Mouse (Mus musculus) forebrain, embryonic 12.5 days (tissue): ENCODE measurements around the gene Hnf1a. TPM values are rescaled to one million over a fixed set of nuclear protein-coding genes. Genes with fewer than 3 reads are reported as not detected.
"Not testable (repeated sequence)": the region's sequence is repeated elsewhere in the genome, so short reads cannot be mapped to it uniquely, and the experiment has no call there.

Source experiments
- ATAC-seq: fragments of 200-750 bp; cut with Nextera tagmentation; 2 replicates; pipeline ENCODE4 v1.8.0; 2017; ENCODE audit warnings: moderate TSS enrichment; ENCODE audit not compliant: low FRiP score
- H3K27ac ChIP-seq: fragments of 300-500 bp; sonication (generic); 2 replicates; pipeline ENCODE4 v1.5.1; 2016; ENCODE audit warnings: mild to moderate bottlenecking
- H3K27me3 ChIP-seq: fragments of 300-500 bp; sonication (generic); 2 replicates; pipeline ENCODE4 v1.6.1; 2016; ENCODE audit warnings: mild to moderate bottlenecking
- H3K36me3 ChIP-seq: fragments of 300-500 bp; sonication (generic); replicated peaks from 2 replicates; pipeline ENCODE4 v1.6.1; 2016; ENCODE audit warnings: mild to moderate bottlenecking
- H3K4me1 ChIP-seq: fragments of 300-500 bp; sonication (generic); 2 replicates; pipeline ENCODE4 v1.6.1; 2016
- H3K4me2 ChIP-seq: fragments of 300-500 bp; sonication (generic); 2 replicates; pipeline ENCODE4 v1.6.1; 2016; ENCODE audit warnings: mild to moderate bottlenecking, moderate library complexity
- H3K4me3 ChIP-seq: fragments of 300-500 bp; sonication (generic); replicated peaks from 2 replicates; pipeline ENCODE4 v1.5.1; 2016; ENCODE audit warnings: mild to moderate bottlenecking
- H3K9ac ChIP-seq: fragments of 300-500 bp; sonication (generic); 2 replicates; pipeline ENCODE4 v1.6.1; 2016; ENCODE audit warnings: mild to moderate bottlenecking
- H3K9me3 ChIP-seq: fragments of 300-500 bp; sonication (generic); 2 replicates; pipeline ENCODE4 v1.6.1; 2016
- WGBS: fragments of 180-500 bp; shearing (Covaris S2); methylation state at CpG from one replicate; pipeline ENCODE4 v1.1.7; 2016; 5-methylcytosine and 5-hydroxymethylcytosine counted together
- polyA plus RNA-seq: library from polyadenylated mRNA; unstranded; fragments of >200 nt; fragmentation: Nextera tagmentation; extraction: Ambion mirVana; gene quantifications from 2 replicates; pipeline ENCODE4 v1.2.1, GENCODE M21; 2016

Hnf1a gene
- polyA plus RNA-seq, 1 experiment from 2014 or later = not detected

GRCm38 (mm10) chr5:114933206-114933605, 37.7 kb downstream of the Hnf1a start:
- no peaks in the 10 kb centered on the region for H3K36me3 ChIP-seq
- no peak for ATAC-seq
- 0 out of 2 replicates have a peak, but pooled peaks cover 4% of the 10 kb centered on the region for H3K27me3 ChIP-seq
- H3K9ac ChIP-seq = no peak overlapping the region
- peaks cover 4% of the 10 kb centered on the region; the same call in 1 of the 2 replicates for H3K4me1 ChIP-seq
- 77% methylated on average over 8 of the region's 8 CpGs for WGBS
- H3K4me2 ChIP-seq = no peak overlapping the region
- no peak overlapping the region for H3K27ac ChIP-seq
- H3K4me3 ChIP-seq = no peak overlapping the region
- no peaks in the 10 kb centered on the region for H3K9me3 ChIP-seq

DNA sequence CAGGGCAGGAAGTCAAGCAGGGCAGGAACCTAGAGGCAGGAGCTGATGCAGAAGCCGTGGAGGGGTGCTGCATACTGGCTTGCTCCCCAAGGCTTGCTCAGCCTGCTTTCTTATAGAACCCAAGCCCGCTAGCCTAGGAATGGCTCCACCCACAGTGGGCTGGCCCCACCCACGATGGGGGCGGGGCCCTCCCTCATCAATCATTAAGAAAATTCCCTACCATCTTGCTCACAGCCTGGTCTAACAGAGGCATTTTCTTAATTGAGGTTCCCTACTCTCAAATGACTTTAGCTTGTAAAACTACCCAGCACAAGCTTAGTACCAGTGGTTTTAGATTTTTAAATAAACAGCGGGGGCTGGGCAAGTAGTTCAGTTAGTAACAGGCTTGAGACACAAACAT, 39.3 kb downstream of the Hnf1a start:
- no peak for ATAC-seq
- H3K4me1 ChIP-seq = peaks cover 4% of the 10 kb centered on the region; the same call in 1 of the 2 replicates
- H3K4me2 ChIP-seq = no peak overlapping the region
- H3K4me3 ChIP-seq = no peak overlapping the region
- H3K36me3 ChIP-seq = no peaks in the 10 kb centered on the region
- H3K27me3 ChIP-seq = 0 out of 2 replicates have a peak, but pooled peaks cover 4% of the 10 kb centered on the region
- WGBS = 61% methylated on average over 5 of the region's 5 CpGs
- no peak overlapping the region for H3K27ac ChIP-seq
- no peaks in the 10 kb centered on the region for H3K9me3 ChIP-seq
- H3K9ac ChIP-seq = no peak overlapping the region

GRCm38 (mm10) chr5:114926753-114927152, 44.1 kb downstream of the Hnf1a start:
- ATAC-seq = no peak
- 82% methylated on average over 9 of the region's 9 CpGs for WGBS
- H3K4me1 ChIP-seq = peaks cover 12% of the 10 kb centered on the region
- H3K9ac ChIP-seq = no peak overlapping the region
- no peaks in the 10 kb centered on the region for H3K27me3 ChIP-seq
- H3K36me3 ChIP-seq = no peaks in the 10 kb centered on the region
- no peaks in the 10 kb centered on the region for H3K9me3 ChIP-seq
- H3K27ac ChIP-seq = no peak overlapping the region
- no peak overlapping the region for H3K4me3 ChIP-seq
- H3K4me2 ChIP-seq = no peak overlapping the region

DNA sequence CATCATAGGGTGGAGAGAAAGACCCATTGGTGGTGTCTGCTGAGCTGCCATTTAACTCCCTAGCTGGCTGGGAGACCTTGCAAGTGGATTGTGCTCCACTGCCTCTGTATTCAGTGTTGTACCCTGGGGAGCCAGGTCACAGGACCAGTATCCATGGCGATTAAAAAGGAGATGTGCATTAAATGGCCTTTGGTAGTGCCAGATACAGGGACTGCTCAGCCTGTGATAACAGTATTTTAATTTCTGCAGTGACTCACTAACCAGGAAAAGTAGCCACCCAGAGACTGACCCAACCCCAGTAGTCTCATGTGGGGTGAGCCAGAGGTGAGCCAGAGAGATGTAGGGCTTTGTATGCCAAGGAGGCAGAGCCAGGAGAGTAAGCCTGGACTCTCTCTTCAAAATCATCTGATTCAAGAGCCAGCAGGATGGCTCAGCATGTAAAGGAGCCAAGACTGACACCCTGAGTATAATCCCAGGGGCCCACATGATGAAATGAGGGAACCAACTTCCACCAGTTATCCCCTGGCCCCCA, 44.7 kb downstream of the Hnf1a start:
- Histone ChIP-seq H3K9ac (no peak overlapping the region), H3K27me3 (no peaks in the 10 kb centered on the region), H3K9me3 (no peaks in the 10 kb centered on the region), H3K4me3 (no peak overlapping the region), H3K4me1 (peaks cover 12% of the 10 kb centered on the region), H3K36me3 (no peaks in the 10 kb centered on the region), H3K27ac (no peak overlapping the region), H3K4me2 (no peak overlapping the region)
- 65% methylated on average over 1 of the region's 1 CpGs for WGBS
- no peak for ATAC-seq

- no peak for ATAC-seq
- 58% methylated on average over 15 of the region's 15 CpGs for WGBS
- no peaks in the 10 kb centered on the region for H3K36me3 ChIP-seq
- peaks cover 12% of the 10 kb centered on the region for H3K4me1 ChIP-seq
- H3K4me3 ChIP-seq = no peak within 1 kb of the TSS
- no peaks in the 10 kb centered on the region for H3K27me3 ChIP-seq
- no peak within 1 kb of the TSS for H3K9ac ChIP-seq
- H3K27ac ChIP-seq = no peak within 1 kb of the TSS
- H3K9me3 ChIP-seq = no peaks in the 10 kb centered on the region
- H3K4me2 ChIP-seq = peak within 1 kb of the TSS; percentile 23
These were observed 47.9 kb downstream of the Hnf1a start, which contains the start of gene Oasl1 for GRCm38 (mm10) chr5:114922998-114923473. Gene Oasl1, plus strand, starts transcription at chr5:114923240.

- H3K27ac ChIP-seq = no peak overlapping the region
- H3K9me3 ChIP-seq = no peaks in the 10 kb centered on the region
- H3K4me2 ChIP-seq = no peak overlapping the region
- 67% methylated on average over 10 of the region's 10 CpGs for WGBS
- H3K4me3 ChIP-seq = no peak overlapping the region
- peak; percentile 67; the same call in 1 of the 2 replicates for ATAC-seq
- no peaks in the 10 kb centered on the region for H3K36me3 ChIP-seq
- H3K27me3 ChIP-seq = no peaks in the 10 kb centered on the region
- peaks cover 12% of the 10 kb centered on the region for H3K4me1 ChIP-seq
- no peak overlapping the region for H3K9ac ChIP-seq
These were observed 48.5 kb downstream of the Hnf1a start for GRCm38 (mm10) chr5:114922366-114922731.

GRCm38 (mm10) chr5:114921551-114922365, 49.1 kb downstream of the Hnf1a start:
- 81% methylated on average over 19 of the region's 19 CpGs for WGBS
- no peaks in the 10 kb centered on the region for H3K27me3 ChIP-seq
- no peaks in the 10 kb centered on the region for H3K9me3 ChIP-seq
- H3K4me3 ChIP-seq = no peak overlapping the region
- H3K4me1 ChIP-seq = peaks cover 12% of the 10 kb centered on the region
- H3K9ac ChIP-seq = no peak overlapping the region
- H3K27ac ChIP-seq = no peak overlapping the region
- H3K4me2 ChIP-seq = no peak overlapping the region
- ATAC-seq = no peak
- no peaks in the 10 kb centered on the region for H3K36me3 ChIP-seq

GRCm38 (mm10) chr5:114917357-114917756, 53.5 kb downstream of the Hnf1a start:
- not testable (repeated sequence) for H3K4me3 ChIP-seq, ATAC-seq, H3K36me3 ChIP-seq, H3K4me1 ChIP-seq, H3K9ac ChIP-seq, H3K27ac ChIP-seq, H3K27me3 ChIP-seq, H3K4me2 ChIP-seq, H3K9me3 ChIP-seq
- WGBS = 98% methylated on average over 5 of the region's 5 CpGs

GRCm38 (mm10) chr5:114916777-114917176, 54.1 kb downstream of the Hnf1a start:
- no peak overlapping the region for H3K4me2 ChIP-seq
- no peak overlapping the region for H3K27ac ChIP-seq
- no peaks in the 10 kb centered on the region for H3K27me3 ChIP-seq
- ATAC-seq = no peak
- H3K9ac ChIP-seq = no peak overlapping the region
- H3K4me3 ChIP-seq = no peak overlapping the region
- no peaks in the 10 kb centered on the region for H3K4me1 ChIP-seq
- H3K9me3 ChIP-seq = no peaks in the 10 kb centered on the region
- no peaks in the 10 kb centered on the region for H3K36me3 ChIP-seq
- 84% methylated on average over 4 of the region's 4 CpGs for WGBS

- H3K27ac ChIP-seq = no peak overlapping the region
- H3K36me3 ChIP-seq = no peaks in the 10 kb centered on the region
- H3K27me3 ChIP-seq = no peaks in the 10 kb centered on the region
- no peaks in the 10 kb centered on the region for H3K9me3 ChIP-seq
- no peaks in the 10 kb centered on the region for H3K4me1 ChIP-seq
- WGBS = 77% methylated on average over 5 of the region's 5 CpGs
- no peak overlapping the region for H3K4me2 ChIP-seq
- no peak overlapping the region for H3K4me3 ChIP-seq
- ATAC-seq = no peak
- H3K9ac ChIP-seq = no peak overlapping the region
These were observed 55.0 kb downstream of the Hnf1a start for GRCm38 (mm10) chr5:114915854-114916253.

- Histone ChIP-seq H3K4me2 (no peak overlapping the region), H3K4me3 (no peak overlapping the region), H3K27me3 (no peaks in the 10 kb centered on the region), H3K27ac (no peak overlapping the region), H3K4me1 (no peaks in the 10 kb centered on the region), H3K9me3 (no peaks in the 10 kb centered on the region), H3K9ac (no peak overlapping the region), H3K36me3 (no peaks in the 10 kb centered on the region)
- 78% methylated on average over 8 of the region's 8 CpGs for WGBS
- no peak for ATAC-seq
These were observed 56.0 kb downstream of the Hnf1a start for GRCm38 (mm10) chr5:114914855-114915254.

- WGBS = 75% methylated on average over 4 of the region's 4 CpGs
These were observed 57.2 kb downstream of the Hnf1a start for GRCm38 (mm10) chr5:114913686-114914085.

More at GRCm38 (mm10) chr5:114913686-114914085, 57.2 kb downstream of the Hnf1a start:
- Histone ChIP-seq H3K9me3 (no peaks in the 10 kb centered on the region), H3K4me3 (no peak overlapping the region), H3K4me1 (no peaks in the 10 kb centered on the region), H3K36me3 (no peaks in the 10 kb centered on the region), H3K4me2 (no peak overlapping the region), H3K9ac (no peak overlapping the region), H3K27me3 (no peaks in the 10 kb centered on the region), H3K27ac (no peak overlapping the region)
- ATAC-seq = no peak
